Mouse (Mus musculus): ENCODE data around the gene Cyct. TPM values are rescaled to one million over a fixed set of nuclear protein-coding genes. Genes with fewer than 3 reads are reported as not detected.
A peak's percentile ranks its signal among the peaks of the same experiment; 100 is the strongest.

Cyct gene
- polyA plus RNA-seq, 1 experiment from 2014 or later = not detected

DNA sequence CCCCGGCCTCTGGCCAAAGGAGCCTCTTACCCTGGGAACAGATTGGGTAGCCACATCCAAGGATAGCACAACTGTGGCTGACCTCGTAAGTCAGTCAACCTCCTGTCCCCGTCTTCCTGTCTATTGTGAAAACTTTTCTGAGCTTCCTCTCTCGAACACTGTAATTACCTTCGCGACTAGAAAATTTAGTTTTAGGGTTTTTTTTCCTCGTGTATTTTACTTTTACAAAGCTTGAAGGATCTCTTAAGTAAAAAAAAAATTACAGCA, 10.3 kb upstream of the Cyct start:
- H3K27ac ChIP-seq = no peak overlapping the region
- no peaks in the 10 kb centered on the region for H3K9me3 ChIP-seq
- H3K27me3 ChIP-seq = no peaks in the 10 kb centered on the region
- peak overlapping the region; percentile 83 for H3K4me2 ChIP-seq
- peak overlapping the region; percentile 80 for H3K9ac ChIP-seq (replicated peaks)
- H3K4me3 ChIP-seq (replicated peaks) = peak overlapping the region; percentile 85
- peaks cover 10% of the 10 kb centered on the region for H3K4me1 ChIP-seq (replicated peaks)
- WGBS = 5% methylated on average over 7 of the region's 7 CpGs
- no peak for ATAC-seq (ENCODE audit: insufficient number of reproducible peaks, insufficient read depth, low FRiP score, low TSS enrichment, low read depth)
- H3K36me3 ChIP-seq = peaks cover 32% of the 10 kb centered on the region

DNA sequence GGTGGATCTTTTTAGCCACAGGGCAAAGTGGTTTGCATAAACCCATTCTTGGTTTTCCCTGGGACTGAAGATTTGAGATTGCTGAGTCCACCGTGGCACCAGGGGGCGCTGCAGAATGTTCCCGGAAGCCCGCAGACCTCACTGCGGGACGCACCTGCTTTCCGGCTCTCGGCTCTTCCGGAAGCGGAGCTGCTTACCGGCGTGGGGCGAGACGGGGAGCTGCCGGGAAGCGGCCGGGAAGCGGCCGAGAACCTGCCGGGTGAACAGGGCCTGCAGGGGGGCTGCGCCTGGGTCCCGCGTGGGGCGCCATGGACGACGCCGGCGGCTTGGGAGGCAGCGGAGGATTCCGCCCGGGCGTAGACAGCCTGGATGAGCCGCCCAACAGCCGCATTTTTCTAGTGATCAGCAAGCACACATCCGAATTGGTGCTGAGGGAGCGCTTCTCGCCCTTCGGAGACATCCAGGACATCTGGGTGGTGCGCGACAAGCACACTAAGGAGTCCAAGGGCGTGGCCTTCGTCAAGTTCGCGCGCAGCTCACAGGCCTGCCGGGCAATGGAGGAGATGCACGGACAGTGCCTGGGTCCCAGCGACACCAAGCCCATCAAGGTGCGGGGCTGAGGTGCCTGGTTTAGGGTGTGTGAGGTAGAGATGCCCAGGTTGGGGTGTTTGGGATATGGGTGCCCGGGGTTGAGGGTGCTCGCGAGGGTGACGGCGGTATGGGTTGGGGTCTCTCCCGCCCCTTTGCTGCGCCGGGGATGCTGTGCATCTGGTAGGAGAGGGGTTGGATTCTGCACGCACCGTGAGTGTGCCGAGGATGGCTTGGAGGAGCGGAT, 9.8 kb upstream of the Cyct start, which contains the start of gene Rbm45:
TSS of gene Rbm45 (plus strand) at position 164 of the 835 bp plus-strand sequence.
- Histone ChIP-seq H3K4me2 (peak within 1 kb of the TSS; percentile 83), H3K27me3 (no peaks in the 10 kb centered on the region), H3K36me3 (peaks cover 27% of the 10 kb centered on the region), H3K27ac (peak within 1 kb of the TSS; percentile 42; the same call in 1 of the 2 replicates), H3K4me1 (replicated peaks) (peaks cover 10% of the 10 kb centered on the region), H3K9ac (replicated peaks) (peak within 1 kb of the TSS; percentile 80), H3K9me3 (no peaks in the 10 kb centered on the region), H3K4me3 (replicated peaks) (peak within 1 kb of the TSS; percentile 85)
- under 1% methylated on average over 61 of the region's 61 CpGs for WGBS
- ATAC-seq (ENCODE audit: insufficient number of reproducible peaks, insufficient read depth, low FRiP score, low TSS enrichment, low read depth) = peak; percentile 86

DNA sequence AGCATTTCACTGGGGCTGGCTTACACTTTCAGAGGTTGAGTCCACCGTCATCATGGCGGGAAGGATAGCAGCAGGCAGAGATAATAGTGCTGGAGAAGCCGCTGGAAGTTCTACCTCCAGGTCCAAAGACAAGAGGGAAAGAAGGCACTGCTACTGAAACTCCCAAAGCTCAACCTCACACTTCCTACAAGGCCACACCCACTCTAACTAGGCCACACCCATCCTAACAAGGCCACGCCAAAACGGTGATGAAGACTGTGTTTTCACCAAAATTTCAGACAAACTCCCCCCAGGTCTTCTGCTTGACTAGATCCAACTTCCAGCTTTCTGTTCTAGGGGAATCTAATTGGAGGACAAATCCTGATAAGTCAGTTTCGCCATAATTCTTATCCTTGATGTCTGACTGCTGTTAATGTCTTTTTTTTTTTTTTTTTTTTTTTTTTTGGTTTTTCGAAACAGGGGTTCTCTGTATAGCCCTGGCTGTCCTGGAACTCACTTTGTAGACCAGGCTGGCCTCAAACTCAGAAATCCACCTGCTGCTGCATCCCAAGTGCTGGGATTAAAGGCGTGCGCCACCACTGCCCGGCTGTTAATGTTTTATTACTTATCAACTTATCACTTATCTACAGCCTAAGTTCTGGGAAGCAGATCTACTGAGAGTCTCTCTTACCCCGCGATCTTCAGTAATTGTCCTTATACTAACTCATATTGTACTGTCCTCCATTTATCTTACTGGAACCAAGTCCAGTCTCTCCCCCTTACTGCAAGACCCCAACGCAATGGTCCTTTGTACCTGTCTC, 8.8 kb upstream of the Cyct start:
- H3K27me3 ChIP-seq = no peaks in the 10 kb centered on the region
- H3K9ac ChIP-seq (replicated peaks) = no peak overlapping the region
- WGBS = 68% methylated on average over 13 of the region's 13 CpGs
- no peak overlapping the region for H3K27ac ChIP-seq
- H3K4me3 ChIP-seq (replicated peaks) = no peak overlapping the region
- peaks cover 10% of the 10 kb centered on the region for H3K4me1 ChIP-seq (replicated peaks)
- no peak for ATAC-seq (ENCODE audit: insufficient number of reproducible peaks, insufficient read depth, low FRiP score, low TSS enrichment, low read depth)
- no peak overlapping the region for H3K4me2 ChIP-seq
- H3K36me3 ChIP-seq = peaks cover 18% of the 10 kb centered on the region
- H3K9me3 ChIP-seq = no peaks in the 10 kb centered on the region

DNA sequence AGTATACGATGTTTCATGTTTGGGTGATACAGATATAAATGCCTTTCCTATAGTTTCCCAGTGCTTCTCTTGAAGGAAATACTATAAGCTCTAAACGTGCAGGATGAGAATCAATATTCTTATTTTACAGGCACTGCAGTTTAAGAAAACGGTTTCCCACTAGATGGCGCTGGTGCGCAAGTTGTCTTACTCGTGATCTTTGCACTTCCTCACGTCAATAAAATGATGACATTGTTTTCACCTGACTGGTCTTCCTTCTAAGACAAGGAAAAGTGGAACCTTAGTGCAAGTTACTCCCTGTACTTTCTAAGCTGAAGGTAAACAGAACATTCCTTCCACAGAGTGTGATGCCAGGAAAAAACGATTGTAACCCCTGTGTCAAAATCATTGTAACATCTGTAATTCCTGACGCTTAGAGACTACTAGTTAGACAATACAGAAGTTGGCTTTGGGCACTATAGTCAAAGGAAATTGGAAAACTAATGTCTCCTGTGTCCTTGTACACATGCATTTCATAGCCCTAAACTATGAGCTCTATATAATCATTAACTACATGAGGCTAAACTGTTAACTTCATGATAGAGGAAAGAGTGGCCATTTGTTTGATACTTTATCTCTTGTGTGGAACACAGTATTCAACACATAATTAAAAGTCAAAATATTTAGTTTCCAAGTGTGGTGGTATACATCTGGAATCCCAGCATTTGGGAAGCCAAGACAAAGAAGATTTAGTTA, 7.1 kb upstream of the Cyct start:
- no peak overlapping the region for H3K4me2 ChIP-seq
- ATAC-seq (ENCODE audit: insufficient number of reproducible peaks, insufficient read depth, low FRiP score, low TSS enrichment, low read depth) = no peak
- peaks cover 10% of the 10 kb centered on the region for H3K4me1 ChIP-seq (replicated peaks)
- H3K4me3 ChIP-seq (replicated peaks) = no peak overlapping the region
- H3K27me3 ChIP-seq = no peaks in the 10 kb centered on the region
- 23% methylated on average over 9 of the region's 9 CpGs for WGBS
- H3K9me3 ChIP-seq = no peaks in the 10 kb centered on the region
- H3K27ac ChIP-seq = no peak overlapping the region
- no peak overlapping the region for H3K9ac ChIP-seq (replicated peaks)
- peaks cover 4% of the 10 kb centered on the region for H3K36me3 ChIP-seq

GRCm38 (mm10) chr2:76365811-76366210, 5.6 kb upstream of the Cyct start:
- no peaks in the 10 kb centered on the region for H3K27me3 ChIP-seq
- no peak overlapping the region for H3K9ac ChIP-seq (replicated peaks)
- H3K4me2 ChIP-seq = no peak overlapping the region
- H3K36me3 ChIP-seq = no peaks in the 10 kb centered on the region
- H3K27ac ChIP-seq = no peak overlapping the region
- WGBS = 75% methylated on average over 4 of the region's 4 CpGs
- H3K4me3 ChIP-seq (replicated peaks) = no peak overlapping the region
- H3K9me3 ChIP-seq = no peaks in the 10 kb centered on the region
- peaks cover under 1% of the 10 kb centered on the region for H3K4me1 ChIP-seq (replicated peaks)
- ATAC-seq (ENCODE audit: insufficient number of reproducible peaks, insufficient read depth, low FRiP score, low TSS enrichment, low read depth) = no peak

- WGBS = 36% methylated on average over 2 of the region's 2 CpGs
- no peak for ATAC-seq (ENCODE audit: insufficient number of reproducible peaks, insufficient read depth, low FRiP score, low TSS enrichment, low read depth)
- H3K9me3 ChIP-seq = no peaks in the 10 kb centered on the region
Measured at GRCm38 (mm10) chr2:76362111-76362510, 1.9 kb upstream of the Cyct start.

DNA sequence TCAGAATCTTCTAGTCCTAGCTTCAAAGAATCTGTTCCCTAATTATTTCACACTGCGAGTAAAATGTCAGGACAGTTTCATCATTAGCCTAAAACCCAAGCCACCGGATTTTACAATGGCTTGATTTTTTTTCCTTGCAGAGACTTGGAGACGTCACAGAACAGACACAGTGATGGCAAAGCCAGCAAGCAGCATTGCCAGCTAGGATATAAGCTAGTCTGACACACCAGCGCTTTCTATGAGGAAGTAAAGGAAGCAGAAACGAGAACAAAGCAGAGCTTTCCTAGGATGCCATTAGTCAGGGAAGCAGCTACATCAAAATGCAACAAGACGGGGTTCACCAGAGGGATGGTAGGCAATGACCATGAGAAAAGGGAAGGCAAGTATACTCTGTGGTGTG, 12.4 kb downstream of the Cyct start:
- Histone ChIP-seq H3K4me1 (replicated peaks) (no peaks in the 10 kb centered on the region), H3K9ac (replicated peaks) (no peak overlapping the region), H3K4me3 (replicated peaks) (no peak overlapping the region), H3K27ac (no peak overlapping the region), H3K4me2 (no peak overlapping the region), H3K36me3 (no peaks in the 10 kb centered on the region), H3K27me3 (no peaks in the 10 kb centered on the region), H3K9me3 (no peaks in the 10 kb centered on the region)
- ATAC-seq (ENCODE audit: insufficient number of reproducible peaks, insufficient read depth, low FRiP score, low TSS enrichment, low read depth) = no peak
- WGBS = 73% methylated on average over 6 of the region's 6 CpGs

More at GRCm38 (mm10) chr2:76362111-76362510, 1.9 kb upstream of the Cyct start:
- Histone ChIP-seq H3K4me2 (no peak overlapping the region), H3K27me3 (no peaks in the 10 kb centered on the region), H3K9ac (replicated peaks) (no peak overlapping the region), H3K4me1 (replicated peaks) (no peaks in the 10 kb centered on the region), H3K36me3 (no peaks in the 10 kb centered on the region), H3K4me3 (replicated peaks) (no peak overlapping the region), H3K27ac (no peak overlapping the region)

GRCm38 (mm10) chr2:76342146-76342545, 18.1 kb downstream of the Cyct start:
- ATAC-seq (ENCODE audit: insufficient number of reproducible peaks, insufficient read depth, low FRiP score, low TSS enrichment, low read depth) = no peak
- no peaks in the 10 kb centered on the region for H3K9me3 ChIP-seq
- no peaks in the 10 kb centered on the region for H3K36me3 ChIP-seq
- no peak overlapping the region for H3K4me2 ChIP-seq
- peaks cover 9% of the 10 kb centered on the region; the same call in 1 of the 2 replicates for H3K4me1 ChIP-seq (replicated peaks)
- no peak overlapping the region for H3K9ac ChIP-seq (replicated peaks)
- no peak overlapping the region for H3K4me3 ChIP-seq (replicated peaks)
- no peak overlapping the region for H3K27ac ChIP-seq
- H3K27me3 ChIP-seq = peaks cover 31% of the 10 kb centered on the region
- WGBS = 87% methylated on average over 9 of the region's 9 CpGs

DNA sequence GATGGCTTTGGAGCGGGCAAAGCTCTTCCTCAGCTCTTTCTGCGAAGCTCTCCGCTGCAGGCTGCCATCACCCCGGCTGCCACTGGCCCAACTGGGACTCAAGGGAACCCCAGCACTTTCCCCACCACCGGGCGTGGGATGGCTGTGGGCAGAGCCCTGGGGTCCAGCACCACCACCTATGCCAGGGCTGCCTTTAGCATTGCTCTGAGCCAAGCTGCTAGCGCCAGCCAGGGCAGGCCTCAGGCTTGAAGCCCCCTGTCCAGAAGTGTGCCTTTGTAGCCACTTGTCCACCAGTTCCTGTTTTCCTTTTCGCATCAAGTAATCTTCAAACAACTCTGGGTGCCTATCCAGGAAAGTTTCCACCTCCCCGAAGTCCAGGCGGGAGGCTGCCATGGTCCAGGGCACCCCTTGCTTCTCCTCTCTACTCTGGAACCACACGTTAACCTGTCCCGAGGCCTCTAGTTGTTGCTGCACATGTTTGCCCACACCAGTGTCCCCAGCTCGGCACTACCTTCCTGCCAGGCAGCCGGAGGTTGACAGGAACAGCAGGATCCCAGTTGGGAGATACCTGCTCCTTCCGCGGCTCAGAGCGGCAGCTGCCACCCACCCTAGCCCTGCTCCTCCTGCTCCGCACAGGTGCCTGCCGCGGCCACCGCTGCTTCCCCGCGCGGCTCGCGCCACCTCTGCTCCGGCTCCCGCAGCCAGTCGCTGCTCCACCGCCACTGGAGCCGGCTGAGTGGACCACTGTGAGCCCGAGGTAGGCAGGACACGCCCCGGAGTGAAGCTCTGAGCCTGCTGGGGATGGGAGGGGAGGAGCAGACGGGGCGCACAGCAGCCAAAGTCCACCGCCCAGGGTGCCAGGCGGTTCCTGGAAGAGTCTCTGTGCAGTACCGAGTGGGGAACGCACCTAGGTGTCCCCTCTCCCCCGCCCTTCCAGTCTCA, 21.8 kb downstream of the Cyct start, which contains the start of gene Pde11a:
TSS of gene Pde11a (minus strand) at position 560 of the 942 bp plus-strand sequence.
- peaks cover 43% of the 10 kb centered on the region for H3K27me3 ChIP-seq
- no peaks in the 10 kb centered on the region for H3K36me3 ChIP-seq
- WGBS = 16% methylated on average over 41 of the region's 41 CpGs
- H3K4me3 ChIP-seq (replicated peaks) = peak within 1 kb of the TSS; percentile 51
- no peaks in the 10 kb centered on the region for H3K9me3 ChIP-seq
- H3K4me2 ChIP-seq = peak within 1 kb of the TSS; percentile 95
- H3K4me1 ChIP-seq (replicated peaks) = peaks cover 9% of the 10 kb centered on the region
- H3K9ac ChIP-seq (replicated peaks) = peak within 1 kb of the TSS; percentile 54
- ATAC-seq (ENCODE audit: insufficient number of reproducible peaks, insufficient read depth, low FRiP score, low TSS enrichment, low read depth) = peak; percentile 37
- H3K27ac ChIP-seq = no peak within 1 kb of the TSS

- H3K4me2 ChIP-seq = no peak overlapping the region
- WGBS = 79% methylated on average over 5 of the region's 5 CpGs
- H3K9me3 ChIP-seq = no peaks in the 10 kb centered on the region
- H3K4me3 ChIP-seq (replicated peaks) = no peak overlapping the region
- no peaks in the 10 kb centered on the region for H3K36me3 ChIP-seq
- H3K27ac ChIP-seq = no peak overlapping the region
- H3K27me3 ChIP-seq = peaks cover 35% of the 10 kb centered on the region
- H3K4me1 ChIP-seq (replicated peaks) = peaks cover 9% of the 10 kb centered on the region
- H3K9ac ChIP-seq (replicated peaks) = no peak overlapping the region
- ATAC-seq (ENCODE audit: insufficient number of reproducible peaks, insufficient read depth, low FRiP score, low TSS enrichment, low read depth) = no peak
Measured at GRCm38 (mm10) chr2:76334596-76334995, 25.7 kb downstream of the Cyct start.

Measured in limb, embryonic 12.5 days (tissue).